Mouse (Mus musculus) hindlimb bud, embryonic 11.5 days (tissue): Measurements from ENCODE around the gene Gnmt.
A peak's percentile ranks its signal among the peaks of the same experiment; 100 is the strongest.

Source experiments
- DNase-seq: peaks from one replicate; pipeline ENCODE4 v3.0.0-alpha.2; 2012; ENCODE audit warnings: low read depth, low spot score; ENCODE audit errors: extremely low spot score

The Gnmt gene

DNA sequence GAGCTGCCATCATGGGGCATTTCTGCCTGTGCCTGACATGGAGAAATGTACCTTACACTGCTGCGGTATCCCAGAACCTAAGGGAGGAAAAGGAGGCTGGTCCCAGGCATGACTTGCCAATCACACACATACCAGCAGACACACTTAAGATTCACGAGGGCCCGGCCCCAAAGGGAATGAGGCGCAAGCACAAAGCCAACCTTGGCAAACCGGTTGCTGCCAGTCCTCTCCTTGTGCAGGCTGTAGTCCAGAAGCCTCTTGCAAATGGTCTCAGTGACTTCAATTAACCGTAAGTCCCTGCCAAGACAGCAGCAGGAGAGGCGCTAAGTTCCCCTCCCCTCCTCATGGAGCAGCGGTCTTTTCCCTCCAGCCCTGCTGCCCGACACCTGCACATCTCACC is 14.0 kb upstream of the Gnmt start:
- DNase-seq, result no peak

DNA sequence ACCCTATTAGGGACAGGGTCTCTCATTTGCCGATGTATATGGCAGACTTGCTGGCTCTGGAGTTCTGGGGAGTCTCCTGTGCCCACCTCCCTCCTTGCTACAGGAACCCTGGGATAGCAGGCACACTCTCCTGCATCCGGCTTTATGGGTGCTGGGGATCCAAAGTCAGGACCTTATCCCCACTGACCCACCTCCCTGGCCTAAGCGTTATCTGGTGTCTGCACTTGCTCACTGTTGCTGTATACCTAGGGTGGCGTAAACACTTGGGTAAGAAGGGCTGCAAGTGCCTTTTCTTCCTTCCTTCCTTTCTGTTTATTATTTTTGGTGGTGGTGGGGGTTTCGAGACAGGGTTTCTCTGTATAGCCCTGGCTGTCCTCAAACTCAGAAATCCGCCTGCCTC is 12.3 kb upstream of the Gnmt start:
- DNase-seq, result no peak

DNA sequence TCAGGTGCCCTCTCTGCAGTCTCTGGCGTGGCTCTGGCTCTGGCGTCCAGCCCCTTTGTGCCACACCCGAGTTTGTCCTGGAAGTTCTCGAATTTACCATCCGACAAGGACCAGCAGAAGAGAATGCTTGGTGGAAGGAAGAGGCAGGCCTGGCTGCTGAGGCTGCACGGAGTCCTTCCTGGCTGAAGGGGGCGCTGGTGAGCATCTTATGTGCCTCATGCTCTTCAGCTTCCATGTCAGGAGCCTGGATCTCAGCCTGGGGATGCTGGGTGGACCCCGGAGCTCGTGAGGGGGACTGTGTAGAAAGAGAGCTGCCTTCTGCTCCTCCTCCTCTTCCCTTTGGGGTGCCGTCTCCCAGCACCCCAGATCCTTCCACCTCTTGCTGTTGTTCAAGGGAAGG is 7.2 kb upstream of the Gnmt start:
- no peak for DNase-seq

GRCm38 (mm10) chr17:46735287-46735686 is 6.3 kb upstream of the Gnmt start:
- DNase-seq, result no peak

GRCm38 (mm10) chr17:46734055-46734454 is 5.1 kb upstream of the Gnmt start:
- DNase-seq, result no peak

DNA sequence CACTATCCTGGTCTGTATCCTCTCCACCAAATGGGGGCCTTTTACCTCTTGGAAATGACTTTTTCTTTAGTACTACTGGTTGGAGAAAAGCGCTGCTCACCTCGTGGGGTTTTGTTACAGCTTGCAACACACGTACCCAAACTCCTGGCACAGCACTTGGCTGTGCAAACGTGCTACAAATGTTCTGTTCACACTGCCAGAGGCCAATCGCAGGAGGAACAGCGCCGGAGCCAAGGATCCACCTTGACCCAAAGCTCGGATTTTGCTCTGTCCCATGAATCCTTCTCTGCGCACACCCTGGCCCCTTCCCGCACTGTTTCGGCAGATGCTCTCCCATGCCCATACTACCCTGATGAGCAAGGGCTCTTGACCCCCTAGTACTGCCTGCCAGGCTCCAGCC is 472 bp downstream of the Gnmt start:
- DNase-seq, result no peak

- no peak for DNase-seq
These were observed 947 bp downstream of the Gnmt start for GRCm38 (mm10) chr17:46728021-46728420.

DNA sequence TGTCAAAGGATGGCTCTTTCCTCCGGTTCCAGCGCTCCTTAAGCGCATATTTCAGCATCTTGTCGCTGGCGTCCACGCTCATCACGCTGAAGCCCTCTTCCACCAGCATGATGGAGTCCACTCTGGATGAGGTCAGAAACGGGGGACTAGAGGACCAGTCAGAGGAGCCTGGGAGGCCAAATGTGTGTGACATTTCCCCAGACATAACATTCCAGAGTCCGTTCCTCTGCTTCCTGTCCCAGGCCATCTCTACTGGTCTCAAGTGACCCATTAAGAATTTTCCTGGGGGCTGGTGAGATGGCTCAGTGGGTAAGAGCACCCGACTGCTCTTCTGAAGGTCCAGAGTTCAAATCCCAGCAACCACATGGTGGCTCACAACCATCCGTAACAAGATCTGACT is 1.7 kb downstream of the Gnmt start:
- no peak for DNase-seq

DNA sequence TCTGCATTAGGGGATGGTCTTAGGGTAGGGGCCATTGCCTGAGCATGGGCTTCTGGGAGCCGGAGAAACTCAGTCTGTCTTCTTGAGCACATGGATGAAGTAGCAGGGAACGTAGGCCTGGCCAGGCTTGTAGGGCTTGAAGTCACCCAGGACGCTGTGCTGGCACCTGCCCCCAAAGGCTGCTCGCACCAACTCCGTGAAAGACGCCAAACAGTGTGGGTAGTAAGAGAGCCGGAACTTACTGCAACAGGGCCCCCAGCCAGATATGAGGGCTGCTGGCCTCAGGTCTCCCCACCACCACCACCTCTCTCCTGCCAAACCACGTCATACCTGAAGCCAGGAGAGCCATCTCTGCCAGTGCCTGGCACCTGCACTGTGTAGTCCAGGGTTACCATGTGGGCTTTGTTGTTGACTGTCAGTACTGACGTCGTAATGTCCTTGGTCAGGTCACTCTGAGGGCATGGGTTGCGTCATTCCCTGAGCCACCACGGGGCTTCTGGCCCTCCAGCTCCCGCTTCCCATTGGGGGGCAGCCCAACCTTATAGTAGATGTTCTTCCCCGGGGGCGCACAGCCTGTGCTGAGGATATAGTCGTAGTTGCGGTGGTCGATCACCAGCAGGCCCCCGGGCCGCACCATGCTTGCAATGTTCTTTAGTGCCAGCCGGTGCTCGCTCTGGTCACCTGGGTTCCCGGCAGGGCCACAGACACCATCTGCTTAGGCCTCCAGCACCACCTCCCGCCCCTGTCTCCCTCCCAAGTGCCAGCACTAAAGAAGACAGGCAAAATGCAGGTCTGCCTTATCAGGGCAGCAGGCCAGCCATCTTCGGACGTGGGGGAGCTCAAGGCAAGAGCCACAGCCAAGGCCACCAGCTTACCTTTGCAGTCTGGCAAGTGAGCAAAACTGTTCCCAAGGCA is 3.0 kb downstream of the Gnmt start:
- no peak for DNase-seq

DNA sequence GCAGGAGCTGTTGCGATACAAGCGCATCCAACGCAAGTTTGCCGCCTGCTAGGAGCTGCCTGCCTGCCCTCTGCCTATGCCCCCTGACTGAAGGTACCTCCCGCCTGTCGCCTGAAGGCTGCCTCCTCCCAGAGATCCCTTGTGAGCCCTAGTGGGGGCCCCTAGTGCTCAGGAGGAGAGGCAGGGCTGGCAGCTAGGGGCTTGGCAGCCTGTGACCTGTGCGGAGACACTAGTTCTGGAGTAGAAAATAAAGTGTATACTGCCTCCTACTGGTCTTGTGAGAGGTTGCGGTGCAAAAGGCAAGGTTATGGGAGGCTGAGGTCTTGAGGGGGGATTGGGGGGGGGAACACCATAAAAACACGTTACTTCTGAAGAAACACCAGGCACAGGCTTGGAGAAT is 3.7 kb downstream of the Gnmt start:
- peak; percentile 26 for DNase-seq

DNA sequence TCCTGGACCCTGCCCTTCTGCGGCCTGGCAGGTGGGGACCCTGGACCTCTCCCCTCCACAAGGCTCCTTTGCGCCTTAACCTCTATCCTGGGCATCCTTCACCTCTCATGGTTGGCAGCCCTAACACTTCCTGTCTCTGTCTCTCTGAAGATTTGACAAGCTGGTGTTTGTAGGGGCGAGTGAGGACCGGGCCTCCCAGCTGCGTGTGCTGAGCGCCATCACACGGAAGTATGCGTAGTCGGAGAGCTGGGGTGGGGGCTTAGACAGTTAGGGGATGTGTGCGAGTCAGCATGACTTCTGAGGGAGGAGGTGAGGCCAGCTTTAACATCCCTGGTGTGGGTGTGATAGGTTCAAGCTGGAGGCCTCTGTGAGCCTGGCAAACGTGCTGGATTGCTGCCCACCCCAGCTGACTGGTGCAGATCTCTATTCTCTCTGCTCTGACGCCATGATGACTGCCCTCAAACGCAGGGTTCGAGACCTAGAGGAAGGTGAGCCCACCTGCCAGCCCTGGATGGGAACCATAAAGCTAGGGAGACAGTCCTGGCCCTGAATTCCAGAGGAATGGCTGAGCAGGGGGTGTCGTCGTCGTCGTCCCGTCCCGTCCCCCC is 4.4 kb downstream of the Gnmt start:
- DNase-seq, result no peak

- DNase-seq, result no peak
These were observed 7.9 kb downstream of the Gnmt start for GRCm38 (mm10) chr17:46721077-46721476.

DNA sequence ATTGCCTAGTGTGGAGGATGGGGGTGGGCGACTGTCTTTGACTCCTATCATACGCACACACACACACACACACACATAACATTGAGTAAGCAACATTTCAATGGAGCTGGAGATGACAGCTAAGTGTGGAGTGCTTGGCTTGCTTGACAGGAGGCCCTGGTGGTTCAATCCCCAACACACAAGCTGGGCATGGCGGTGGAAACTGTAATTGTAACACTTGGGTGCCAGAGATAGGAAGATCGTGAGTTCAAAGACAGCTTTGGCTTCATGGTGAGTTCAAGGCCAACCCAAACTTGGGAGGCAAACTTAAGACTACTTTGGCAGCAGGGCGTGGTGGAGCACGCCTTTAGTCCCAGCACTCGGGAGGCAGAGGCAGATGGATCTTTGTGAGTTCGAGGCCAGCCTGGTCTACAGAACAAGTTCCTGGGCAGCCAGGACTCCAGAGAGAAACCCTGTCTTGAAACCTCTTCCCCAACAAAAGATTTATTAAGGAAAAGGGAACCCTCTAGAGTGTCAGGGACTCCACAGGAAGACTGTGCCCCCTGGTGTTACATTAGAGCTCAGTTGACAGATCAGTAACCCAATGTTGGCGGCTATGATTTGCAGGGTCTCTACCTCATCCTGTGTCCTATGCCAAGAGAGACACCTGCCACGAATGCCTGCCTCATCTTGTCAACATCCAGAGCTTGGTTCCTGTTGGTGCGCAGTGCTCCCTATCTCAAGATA is 14.0 kb downstream of the Gnmt start:
- DNase-seq, result no peak

- DNase-seq, result no peak
These were observed 15.1 kb downstream of the Gnmt start for GRCm38 (mm10) chr17:46713849-46714248.

- DNase-seq, result no peak
These were observed 16.5 kb downstream of the Gnmt start for GRCm38 (mm10) chr17:46712442-46712841.

- DNase-seq, result no peak
These were observed 17.2 kb downstream of the Gnmt start for GRCm38 (mm10) chr17:46711612-46712271.

- DNase-seq, result peak; percentile 73
These were observed 17.9 kb downstream of the Gnmt start, which contains the start of gene Pex6 for GRCm38 (mm10) chr17:46710959-46711597. Pex6 (plus strand) TSS chr17:46711463.

GRCm38 (mm10) chr17:46706375-46707089 is 22.4 kb downstream of the Gnmt start:
- DNase-seq, result no peak

DNA sequence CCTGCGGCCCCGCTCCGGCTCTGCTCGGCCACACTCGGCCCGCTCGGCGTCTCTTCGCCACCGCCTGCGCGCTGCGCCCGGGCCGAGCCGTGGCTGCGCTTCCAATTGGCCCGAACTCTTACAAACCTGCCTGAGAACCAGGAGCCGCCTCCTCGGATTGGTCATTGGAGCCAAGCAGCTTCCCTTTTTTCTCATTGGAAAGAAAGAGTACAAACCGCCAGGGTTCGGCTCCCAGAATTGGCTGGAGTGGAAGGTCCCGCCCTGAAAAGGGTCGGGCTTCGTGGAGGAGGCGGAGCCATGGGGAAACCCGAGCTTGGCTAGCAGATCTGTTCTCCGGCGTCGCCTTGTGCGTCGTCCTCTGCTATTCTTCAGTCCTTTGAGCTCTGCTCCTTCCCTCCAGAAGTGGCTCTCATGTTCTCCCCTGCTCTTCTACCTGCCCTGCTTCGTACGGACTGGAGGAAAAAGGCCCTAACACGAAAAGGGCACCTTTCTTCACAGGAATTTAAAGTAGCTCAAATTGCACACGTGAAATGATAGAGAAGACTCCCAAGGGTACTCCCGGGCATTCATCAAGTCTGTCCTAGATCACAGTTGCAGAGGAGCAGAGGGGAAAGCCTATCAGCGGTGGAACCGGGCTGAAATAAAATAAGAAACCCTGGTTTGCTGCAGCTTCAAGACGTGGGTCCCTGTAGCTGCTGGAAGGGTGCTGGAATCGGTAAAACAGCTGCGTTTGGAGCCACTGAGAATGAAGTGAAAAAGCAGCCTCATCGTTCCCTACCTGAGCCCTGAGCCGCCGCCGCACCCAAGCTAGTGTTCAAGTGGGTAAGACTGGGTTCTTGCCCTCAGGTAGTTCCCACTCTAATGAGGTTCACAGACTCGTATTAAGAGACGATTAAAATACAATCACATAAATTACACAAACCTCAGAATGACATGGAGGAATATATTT is 23.8 kb downstream of the Gnmt start, which contains the start of gene Ppp2r5d:
TSS of gene Ppp2r5d (minus strand) at position 225 of the 949 bp plus-strand sequence.
- DNase-seq, result peak; percentile 94
